Mouse (Mus musculus) brain, embryonic 18.5 days (tissue): ENCODE results near the gene Slc25a11.

Experiments
- DNase-seq: peaks from one replicate; pipeline ENCODE4 v3.0.0-alpha.2; 2012; ENCODE audit warnings: low read depth, low spot score

Gene Slc25a11

GRCm38 (mm10) chr11:70646691-70647650 lies at the start of gene Slc25a11, which contains the start of gene Rnf167:
Slc25a11 (minus strand) TSS chr11:70647479.
Rnf167 (plus strand) TSS chr11:70647235.
- peak; percentile 99 for DNase-seq

GRCm38 (mm10) chr11:70693504-70693903 lies 46.2 kb upstream of the Slc25a11 start:
- no peak for DNase-seq

DNA sequence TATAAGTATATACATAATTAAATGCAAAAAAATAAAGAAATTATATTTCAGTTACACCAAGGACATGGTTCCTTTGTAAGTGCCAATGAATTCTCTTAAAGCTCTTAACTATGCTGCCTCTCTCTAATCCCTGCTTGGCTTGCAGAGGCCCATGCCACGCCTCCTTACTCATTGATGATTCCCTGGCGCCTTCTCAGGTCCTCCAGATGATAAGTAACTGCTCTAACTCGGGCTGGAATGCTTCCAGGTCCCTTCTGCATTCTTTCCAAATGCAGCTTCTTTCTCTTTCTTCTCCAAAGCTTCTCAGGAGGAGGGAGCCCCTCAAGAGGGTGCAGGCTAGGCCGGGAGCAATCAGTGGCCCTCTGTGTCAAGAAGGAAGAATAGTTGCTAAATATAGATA lies 42.3 kb upstream of the Slc25a11 start:
- DNase-seq = no peak

GRCm38 (mm10) chr11:70688372-70688771 lies 41.1 kb upstream of the Slc25a11 start:
- no peak for DNase-seq

- DNase-seq = no peak
These were observed 40.4 kb upstream of the Slc25a11 start, which contains the start of gene Camta2 for GRCm38 (mm10) chr11:70687601-70688199. Camta2 (minus strand) TSS chr11:70688105.

DNA sequence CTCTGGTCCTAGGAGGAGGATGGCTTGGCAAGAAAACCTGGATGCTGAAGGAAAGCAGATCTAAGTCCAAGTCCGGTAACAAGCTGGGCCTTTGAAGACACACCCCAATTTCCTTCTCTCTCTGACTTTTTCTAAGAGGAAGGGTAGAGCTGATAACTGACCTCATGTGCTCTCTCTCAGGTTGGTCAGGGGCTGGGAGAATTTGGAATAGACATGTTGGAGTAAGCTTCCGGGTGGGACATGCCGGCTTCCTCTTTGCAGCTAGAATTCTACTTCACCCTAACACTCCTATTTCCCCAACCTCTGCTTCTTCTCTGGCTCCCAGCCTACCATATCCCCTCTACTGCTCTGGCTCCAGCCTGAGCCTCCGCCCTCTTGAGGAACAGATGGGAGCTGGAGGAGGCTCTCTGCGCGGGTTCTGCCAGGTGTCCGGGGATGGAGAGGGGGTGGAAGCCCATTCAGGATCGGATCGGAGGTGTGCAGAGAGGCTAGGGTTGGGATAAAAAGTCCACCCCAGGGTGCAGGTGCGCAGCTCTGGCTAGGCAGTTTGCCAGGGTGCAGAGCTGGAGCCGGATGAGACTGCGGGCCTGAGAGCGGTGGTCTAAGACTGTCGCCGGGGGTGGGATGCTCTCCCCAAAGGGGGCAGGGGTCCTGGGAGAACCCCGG lies 39.8 kb upstream of the Slc25a11 start:
- DNase-seq = no peak

DNA sequence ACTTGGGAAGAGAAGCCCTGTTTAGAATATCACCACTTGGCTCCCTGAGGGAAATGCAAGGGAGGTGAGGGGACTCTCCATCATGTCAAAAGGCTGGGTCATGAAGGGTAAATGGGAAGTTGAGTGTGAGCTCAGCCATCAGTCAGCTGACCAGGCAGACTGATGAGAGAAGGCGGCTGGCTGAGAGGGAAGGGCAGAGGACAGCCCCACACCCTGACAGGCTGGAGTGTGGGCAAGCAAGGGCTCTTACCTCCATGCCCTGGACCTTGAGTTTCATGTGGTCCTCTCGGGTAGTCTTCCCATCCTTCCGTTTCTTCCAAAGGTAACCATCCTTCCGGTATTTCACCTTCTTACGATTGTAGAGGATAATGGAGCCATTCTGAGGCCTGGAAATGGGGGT lies 36.4 kb upstream of the Slc25a11 start:
- no peak for DNase-seq

GRCm38 (mm10) chr11:70681897-70682581 lies 34.8 kb upstream of the Slc25a11 start:
- DNase-seq = no peak

DNA sequence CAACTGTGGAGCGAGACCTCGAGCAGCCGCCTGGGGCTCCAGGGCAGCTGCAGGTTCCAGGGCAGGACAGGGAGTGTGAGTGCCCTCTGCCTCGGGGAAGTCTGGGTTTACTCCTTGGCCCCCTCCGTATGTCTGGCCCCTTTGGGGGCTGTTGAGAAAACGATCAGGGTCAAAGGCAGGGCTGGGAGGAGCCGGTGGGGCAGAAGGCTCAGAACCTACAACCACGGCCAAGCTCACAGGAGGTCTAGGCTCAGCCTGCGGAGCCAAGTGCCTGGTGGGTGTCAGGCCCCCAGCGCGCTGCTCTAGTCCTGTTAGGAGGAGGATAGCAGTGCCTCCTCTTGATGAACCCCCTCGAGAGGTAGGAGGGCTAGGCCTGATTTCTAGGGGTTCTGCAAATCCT lies 33.9 kb upstream of the Slc25a11 start:
- DNase-seq = no peak

DNA sequence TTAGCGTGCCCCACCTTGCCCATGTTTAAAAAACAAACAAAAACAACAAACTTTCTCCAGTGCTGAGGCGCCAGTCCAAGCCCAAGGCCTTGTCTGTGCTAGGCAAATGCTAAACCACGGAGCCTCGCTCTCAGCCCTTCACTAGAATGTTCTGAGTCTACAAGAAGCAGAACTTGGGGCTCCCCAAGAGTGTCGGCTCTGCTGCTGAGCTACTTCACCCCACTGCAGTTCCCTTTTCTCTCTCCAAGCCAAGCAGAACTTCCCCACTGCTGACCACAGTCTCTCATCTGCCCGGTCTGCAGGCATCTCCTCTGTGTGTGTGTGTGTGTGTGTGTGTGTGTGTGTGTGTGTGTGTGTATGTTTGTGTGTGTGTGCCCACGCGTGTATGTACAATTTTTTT lies 32.6 kb upstream of the Slc25a11 start:
- no peak for DNase-seq

DNA sequence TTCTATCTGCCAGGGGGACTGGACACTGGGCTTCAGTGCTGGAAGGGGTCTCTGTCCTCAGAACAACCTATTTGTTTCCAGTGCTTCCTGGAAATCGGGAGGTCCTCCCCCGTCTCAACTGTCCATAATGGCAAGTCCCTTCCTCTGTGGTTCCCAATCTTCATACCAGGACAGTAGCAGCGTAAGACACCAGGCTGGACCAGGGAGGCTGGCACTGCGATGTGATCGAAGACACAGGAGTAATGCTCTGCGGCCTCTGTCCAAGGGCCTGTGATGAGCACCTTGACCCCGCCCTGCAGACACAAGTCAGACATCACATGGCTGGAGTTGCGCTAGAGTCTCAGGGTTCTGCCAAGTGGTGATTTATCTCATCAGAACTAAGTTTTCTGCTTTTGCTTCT lies 32.1 kb upstream of the Slc25a11 start:
- no peak for DNase-seq

GRCm38 (mm10) chr11:70678576-70678975 lies 31.3 kb upstream of the Slc25a11 start:
- no peak for DNase-seq

DNA sequence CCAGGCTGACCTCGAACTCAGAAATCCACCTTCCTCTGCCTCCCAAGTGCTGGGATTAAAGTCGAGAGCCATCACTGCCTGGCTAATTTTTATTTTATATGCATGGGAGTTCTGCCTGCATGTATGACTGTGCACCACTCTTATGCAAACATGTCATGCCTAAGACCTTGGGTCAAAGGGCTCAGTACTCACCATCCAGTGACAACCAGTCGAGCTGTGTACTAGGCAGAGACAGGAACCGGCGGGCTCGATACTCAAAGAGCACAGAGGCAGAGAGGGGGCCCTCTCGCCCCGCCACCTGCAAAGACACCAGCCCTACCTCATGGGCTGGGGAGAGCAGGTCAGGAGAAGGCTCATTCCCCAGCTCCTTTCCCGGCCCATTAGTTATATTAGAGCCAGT lies 30.8 kb upstream of the Slc25a11 start:
- no peak for DNase-seq

GRCm38 (mm10) chr11:70674501-70674900 lies 27.2 kb upstream of the Slc25a11 start:
- no peak for DNase-seq

GRCm38 (mm10) chr11:70674014-70674413 lies 26.7 kb upstream of the Slc25a11 start:
- DNase-seq = no peak

DNA sequence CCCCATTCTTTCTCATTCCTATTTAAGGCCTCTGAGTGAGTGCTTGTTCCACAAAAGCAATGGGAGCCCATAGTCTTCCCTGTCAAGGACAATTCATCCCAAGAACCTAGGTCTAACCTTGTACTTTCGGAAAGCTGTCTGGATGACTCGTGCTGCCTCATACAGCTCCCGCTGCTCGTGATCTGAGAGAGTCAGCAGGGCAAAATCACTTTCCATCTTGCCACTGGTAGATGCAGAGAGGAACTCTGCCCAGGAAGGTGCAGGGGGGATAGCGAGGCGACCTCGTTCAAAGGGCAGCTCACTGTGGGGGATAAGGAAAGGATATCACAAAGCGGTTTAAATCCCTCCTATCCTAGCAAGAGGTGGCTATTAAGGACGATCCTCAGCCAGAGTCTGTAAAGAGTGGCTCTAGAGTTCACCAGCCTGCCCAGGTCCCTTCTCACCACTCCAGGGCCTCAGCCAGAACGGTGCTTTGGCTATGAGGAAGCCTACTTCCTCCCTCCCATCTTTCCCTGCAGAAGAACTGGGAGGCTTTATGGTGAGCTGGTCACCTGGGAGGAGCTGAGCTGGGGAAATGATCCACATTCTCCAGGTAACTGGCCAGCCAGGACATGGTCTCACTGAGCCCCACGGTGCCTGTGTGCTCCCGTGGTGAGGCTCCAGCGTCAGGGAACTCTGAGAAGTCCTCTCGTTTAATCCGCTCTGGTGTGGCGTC lies 24.2 kb upstream of the Slc25a11 start:
- DNase-seq = no peak

- DNase-seq = no peak
These were observed 23.2 kb upstream of the Slc25a11 start for GRCm38 (mm10) chr11:70670483-70670882.

DNA sequence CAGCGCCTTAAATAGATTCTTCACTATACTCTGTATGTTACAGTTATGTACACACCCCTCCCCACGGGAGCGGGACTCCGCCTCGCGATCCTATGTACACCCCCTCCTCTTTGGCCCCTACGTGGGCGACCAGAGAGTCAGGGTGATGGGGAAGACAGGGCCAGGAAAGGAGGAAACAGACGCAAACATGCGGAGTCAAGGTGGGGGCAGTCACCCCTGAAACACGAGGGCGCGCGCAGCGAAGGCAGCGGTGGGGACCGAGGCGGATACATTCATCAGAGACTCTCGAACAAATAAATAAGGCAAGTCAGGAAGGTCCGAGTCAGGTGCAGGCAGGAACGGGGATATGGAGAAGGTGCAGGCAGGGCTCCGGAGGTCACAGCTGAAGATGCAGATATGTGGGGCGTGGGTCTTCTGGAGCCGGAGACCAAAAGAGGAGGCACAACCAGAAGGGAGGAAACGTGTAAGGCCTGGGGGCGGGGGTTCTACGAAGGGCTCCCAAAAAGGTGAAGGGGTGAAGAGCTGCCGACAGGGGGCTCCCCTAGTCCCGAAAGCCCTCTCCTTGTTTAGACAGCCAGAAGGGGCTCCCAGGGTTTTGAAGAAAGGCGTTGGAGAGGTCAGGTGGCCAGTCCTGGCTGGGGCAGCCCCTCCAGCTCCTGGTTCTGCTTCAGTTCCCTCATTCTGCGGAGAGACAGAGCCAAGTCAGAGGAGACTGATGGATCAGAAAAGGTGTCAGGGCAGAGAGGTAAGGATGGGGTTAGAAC lies 22.5 kb upstream of the Slc25a11 start:
- no peak for DNase-seq

DNA sequence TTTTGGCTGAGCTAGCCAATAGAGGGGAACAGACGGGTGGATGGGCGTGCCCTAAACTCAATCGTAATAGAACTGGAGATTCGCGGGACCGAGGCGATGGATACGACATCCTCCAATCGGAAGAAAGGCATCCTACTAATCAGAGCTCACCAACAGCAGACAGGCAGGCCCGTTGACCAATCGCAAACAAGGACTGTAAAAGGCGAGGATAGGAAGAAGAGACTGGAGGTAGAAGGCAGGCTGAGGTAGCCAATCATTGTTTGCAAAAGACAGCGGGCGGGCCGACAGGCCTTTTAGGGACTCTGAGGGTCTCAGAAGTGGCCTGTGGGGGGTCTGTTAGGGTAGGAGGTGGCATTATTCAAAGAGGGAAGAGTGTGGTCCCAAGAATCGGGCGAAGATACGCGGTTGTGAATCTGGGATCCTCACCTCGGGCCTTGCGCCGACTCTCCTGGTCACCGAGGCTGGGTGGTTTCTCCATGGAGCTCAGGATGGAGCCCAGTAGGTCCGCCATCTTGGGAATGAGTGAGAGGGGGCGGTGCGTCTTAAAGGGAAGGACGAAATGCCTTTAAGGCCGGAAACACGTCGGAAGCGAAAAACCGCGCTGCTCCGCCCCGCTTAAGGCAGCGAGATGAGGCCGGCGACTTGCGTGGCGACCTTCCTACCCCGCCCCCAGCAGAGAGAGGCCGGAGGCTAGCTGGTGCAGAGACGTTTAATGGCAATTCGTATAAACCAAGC lies 21.7 kb upstream of the Slc25a11 start, which contains the start of gene Spag7:
TSS of gene Spag7 (minus strand) at position 646 of the 735 bp plus-strand sequence.
- DNase-seq = peak; percentile 100
